Mouse (Mus musculus): ENCODE data around the gene Csnk2a2.

- TF ChIP-seq CTCF (IDR thresholded peaks at IDR 0.05) (no peak), EP300 (IDR thresholded peaks at IDR 0.05) (no peak)
Measured at GRCm38 (mm10) chr8:95539487-95539886, 49.6 kb upstream of the Csnk2a2 start.

Measured in lung, postnatal 0 days (tissue).